Mouse (Mus musculus): Measurements from ENCODE around the gene Trio.

- no peak for TF ChIP-seq CTCF (IDR thresholded peaks at IDR 0.05; ENCODE audit: low read depth, low read length)
- no peak for TF ChIP-seq POLR2A (IDR thresholded peaks at IDR 0.05; ENCODE audit: borderline replicate concordance, low read depth, low read length)
These were observed 89.6 kb downstream of the Trio start for GRCm38 (mm10) chr15:27935772-27936746.
